Mouse (Mus musculus): ENCODE results near the gene Eif3c.

DNA sequence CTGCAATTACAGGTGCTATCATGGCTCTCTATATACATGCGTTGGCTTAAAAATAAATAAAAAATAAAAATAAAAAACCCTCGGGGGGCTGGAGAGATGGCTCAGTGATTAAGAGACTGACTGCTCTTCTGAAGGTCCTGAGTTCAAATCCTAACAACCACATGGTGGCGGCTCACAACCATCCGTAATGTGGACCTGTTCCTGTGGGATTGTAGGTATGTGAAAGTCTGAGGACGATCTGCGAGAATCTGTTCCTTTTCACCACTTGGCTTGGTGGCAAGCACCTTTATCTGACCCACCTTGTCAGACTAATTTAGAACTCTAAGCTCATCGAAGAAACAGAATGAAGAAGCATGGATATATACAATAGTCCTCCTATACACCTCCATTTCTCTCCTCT lies 66.8 kb downstream of the Eif3c start:
- TF ChIP-seq POLR2A (IDR thresholded peaks at IDR 0.05; ENCODE audit: insufficient read length, low read depth) (no peak), MAX (IDR thresholded peaks at IDR 0.05; ENCODE audit: low read depth) (no peak), E2F4 (IDR thresholded peaks at IDR 0.05; ENCODE audit: insufficient read depth) (no peak), SRF (IDR thresholded peaks at IDR 0.05; ENCODE audit: control insufficient read depth, insufficient read length, low read depth) (no peak), USF1 (IDR thresholded peaks at IDR 0.05; ENCODE audit: low read depth) (no peak), REST (IDR thresholded peaks at IDR 0.05; ENCODE audit: insufficient read depth, insufficient read length) (no peak)
